Mouse (Mus musculus) heart, embryonic 11.5 days (tissue): ENCODE measurements around the gene Map3k9. TPM values are rescaled to one million over a fixed set of nuclear protein-coding genes. Genes with fewer than 3 reads are reported as not detected.
A peak's percentile ranks its signal among the peaks of the same experiment; 100 is the strongest.

Source experiments
- ATAC-seq: fragments of 200-750 bp; cut with Nextera tagmentation; replicated peaks from 2 replicates; pipeline ENCODE4 v1.8.0; 2017; ENCODE audit warnings: moderate library complexity; ENCODE audit not compliant: insufficient number of reproducible peaks, low FRiP score, low TSS enrichment
- H3K27ac ChIP-seq: fragments of 300-500 bp; sonication (generic); 2 replicates; pipeline ENCODE4 v1.5.1; 2014; ENCODE audit warnings: mild to moderate bottlenecking, low read depth, low read length
- H3K27me3 ChIP-seq: fragments of 300-500 bp; sonication (generic); 2 replicates; pipeline ENCODE4 v1.6.1; 2014; ENCODE audit warnings: mild to moderate bottlenecking, low read length, mixed read lengths; ENCODE audit not compliant: control insufficient read depth, insufficient read depth
- H3K36me3 ChIP-seq: fragments of 300-500 bp; sonication (generic); 2 replicates; pipeline ENCODE4 v1.6.1; 2014; ENCODE audit warnings: mild to moderate bottlenecking, low read length, moderate library complexity, mixed read lengths; ENCODE audit not compliant: control insufficient read depth, insufficient read depth
- H3K4me1 ChIP-seq: fragments of 300-500 bp; sonication (generic); 2 replicates; pipeline ENCODE4 v1.6.1; 2014; ENCODE audit warnings: low read length; ENCODE audit not compliant: control insufficient read depth, insufficient read depth
- H3K4me2 ChIP-seq: fragments of 300-500 bp; sonication (generic); 2 replicates; pipeline ENCODE4 v1.6.1; 2014; ENCODE audit warnings: mild to moderate bottlenecking, moderate library complexity
- H3K4me3 ChIP-seq: fragments of 300-500 bp; sonication (generic); 2 replicates; pipeline ENCODE4 v1.5.1; 2014; ENCODE audit warnings: low read depth, low read length
- H3K9ac ChIP-seq: fragments of 300-500 bp; sonication (generic); 2 replicates; pipeline ENCODE4 v1.6.1; 2014; ENCODE audit warnings: mild to moderate bottlenecking, low read depth, low read length, moderate library complexity
- H3K9me3 ChIP-seq: fragments of 300-500 bp; sonication (generic); replicated peaks from 2 replicates; pipeline ENCODE4 v1.6.1; 2016; ENCODE audit warnings: low read length; ENCODE audit not compliant: control insufficient read depth
- WGBS: fragments of 180-500 bp; shearing (Covaris S2); extraction: QIAGEN DNeasy Blood & Tissue Kit; methylation state at CpG from one replicate; pipeline ENCODE4 v1.1.7; 2014; ENCODE audit not compliant: insufficient replicate concordance; 5-methylcytosine and 5-hydroxymethylcytosine counted together
- polyA plus RNA-seq: library from polyadenylated mRNA; unstranded; fragments of >200 nt; fragmentation: Nextera tagmentation; extraction: Ambion mirVana; gene quantifications from 2 replicates; pipeline ENCODE4 v1.2.1, GENCODE M21; 2014

Gene Map3k9
- polyA plus RNA-seq, 1 experiment from 2014 or later: 0.52 TPM

DNA sequence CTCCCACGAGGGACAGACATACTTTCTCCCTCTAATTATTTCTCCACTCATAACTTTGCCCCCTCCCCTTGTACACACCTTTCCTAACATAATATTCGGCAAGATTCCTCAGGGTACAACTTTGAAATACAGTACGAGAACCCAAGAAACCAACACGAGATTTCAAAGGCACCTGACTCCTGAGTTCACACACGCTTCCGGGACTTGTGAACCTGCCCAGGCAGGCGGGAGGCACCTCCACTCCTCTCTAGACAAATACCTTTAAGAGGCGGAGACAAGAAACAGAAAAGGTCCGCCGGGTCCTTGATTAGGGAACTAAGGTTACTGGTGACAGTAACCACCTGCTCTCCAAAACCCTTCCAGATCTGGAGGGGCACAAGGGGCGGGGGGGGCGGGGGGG lies 1.1 kb downstream of the Map3k9 start:
- Histone ChIP-seq H3K4me2 (peak overlapping the region; percentile 97), H3K4me1 (peaks cover 3% of the 10 kb centered on the region; the same call in 1 of the 2 replicates), H3K27me3 (peaks cover 44% of the 10 kb centered on the region), H3K36me3 (no peaks in the 10 kb centered on the region), H3K9ac (no peak overlapping the region), H3K9me3 (no peaks in the 10 kb centered on the region), H3K4me3 (peak overlapping the region; percentile 65), H3K27ac (no peak overlapping the region)
- 14% methylated on average over 10 of the region's 12 CpGs for WGBS
- ATAC-seq: no peak

DNA sequence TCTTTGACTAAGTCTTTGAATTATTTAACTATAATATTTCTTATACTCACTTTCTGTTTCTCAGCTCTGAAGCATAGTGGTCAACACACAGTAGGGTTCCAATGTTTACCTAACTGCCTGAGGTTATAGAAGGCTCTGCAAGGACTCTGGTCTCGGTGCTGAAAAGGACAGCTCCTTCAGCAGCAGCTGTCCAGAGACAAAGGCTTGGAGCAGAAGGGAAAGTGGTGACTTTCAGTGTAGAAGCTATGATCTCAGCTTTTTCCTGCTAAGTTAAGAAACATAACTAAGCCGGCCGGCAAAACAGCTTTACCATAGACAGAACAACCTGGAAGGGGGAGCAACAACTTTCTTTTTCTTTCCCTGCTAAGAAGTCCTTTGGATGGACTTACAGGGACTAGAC lies 4.8 kb downstream of the Map3k9 start:
- H3K36me3 ChIP-seq: no peaks in the 10 kb centered on the region
- H3K4me2 ChIP-seq: no peak overlapping the region
- peaks cover 3% of the 10 kb centered on the region; the same call in 1 of the 2 replicates for H3K4me1 ChIP-seq
- WGBS: 30% methylated on average over 3 of the region's 3 CpGs
- ATAC-seq: no peak
- H3K9me3 ChIP-seq: no peaks in the 10 kb centered on the region
- no peak overlapping the region for H3K9ac ChIP-seq
- no peak overlapping the region for H3K4me3 ChIP-seq
- no peak overlapping the region for H3K27ac ChIP-seq
- peaks cover 28% of the 10 kb centered on the region for H3K27me3 ChIP-seq

DNA sequence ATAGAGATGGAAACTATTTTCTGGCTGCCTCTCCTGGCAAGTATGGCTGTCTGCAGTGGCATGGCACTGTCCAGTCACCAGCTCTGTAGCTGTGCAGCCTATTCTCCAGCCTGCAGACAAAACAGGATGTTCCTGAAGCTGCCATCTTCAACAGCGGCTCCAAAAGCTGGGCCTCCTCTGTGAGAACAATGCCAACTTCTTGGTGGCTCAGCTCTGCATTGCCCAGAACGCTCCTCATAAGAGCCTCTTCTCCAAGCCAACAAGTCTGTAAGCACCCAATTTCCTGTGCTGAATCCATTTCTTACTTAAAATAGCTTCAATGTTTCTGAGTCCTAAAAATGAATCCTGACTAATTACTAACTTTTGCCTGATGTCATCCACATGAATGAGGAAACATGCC lies 5.3 kb downstream of the Map3k9 start:
- no peak overlapping the region for H3K4me2 ChIP-seq
- H3K4me1 ChIP-seq: peaks cover 3% of the 10 kb centered on the region; the same call in 1 of the 2 replicates
- no peak for ATAC-seq
- WGBS: 83% methylated on average over 2 of the region's 2 CpGs
- no peaks in the 10 kb centered on the region for H3K9me3 ChIP-seq
- no peak overlapping the region for H3K9ac ChIP-seq
- no peaks in the 10 kb centered on the region for H3K36me3 ChIP-seq
- H3K4me3 ChIP-seq: no peak overlapping the region
- no peak overlapping the region for H3K27ac ChIP-seq
- peaks cover 26% of the 10 kb centered on the region for H3K27me3 ChIP-seq

DNA sequence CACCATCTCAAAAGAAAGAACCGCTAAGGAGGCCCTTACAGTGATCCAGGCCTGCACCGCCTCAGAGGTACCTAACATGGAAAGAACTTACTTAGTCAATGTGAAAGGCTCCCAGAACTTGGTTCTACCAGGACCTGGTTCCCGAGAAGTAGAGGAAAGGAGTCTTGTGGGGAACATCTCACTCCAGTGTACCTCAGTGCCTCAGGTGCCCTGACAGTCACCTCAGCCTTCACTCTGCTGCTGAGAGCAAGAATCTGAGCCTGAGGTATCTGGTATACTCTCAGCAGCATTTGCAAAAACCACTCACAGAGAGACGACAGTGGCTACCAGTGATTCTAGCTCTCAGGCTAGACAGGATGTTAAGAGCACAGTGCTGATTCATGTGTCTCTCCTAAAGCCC lies 6.8 kb downstream of the Map3k9 start:
- Histone ChIP-seq H3K36me3 (no peaks in the 10 kb centered on the region), H3K27ac (no peak overlapping the region), H3K4me2 (no peak overlapping the region), H3K4me1 (no peaks in the 10 kb centered on the region), H3K9ac (no peak overlapping the region), H3K9me3 (no peaks in the 10 kb centered on the region), H3K27me3 (peaks cover 14% of the 10 kb centered on the region), H3K4me3 (no peak overlapping the region)
- ATAC-seq: no peak
- WGBS: 76% methylated on average over 4 of the region's 4 CpGs

DNA sequence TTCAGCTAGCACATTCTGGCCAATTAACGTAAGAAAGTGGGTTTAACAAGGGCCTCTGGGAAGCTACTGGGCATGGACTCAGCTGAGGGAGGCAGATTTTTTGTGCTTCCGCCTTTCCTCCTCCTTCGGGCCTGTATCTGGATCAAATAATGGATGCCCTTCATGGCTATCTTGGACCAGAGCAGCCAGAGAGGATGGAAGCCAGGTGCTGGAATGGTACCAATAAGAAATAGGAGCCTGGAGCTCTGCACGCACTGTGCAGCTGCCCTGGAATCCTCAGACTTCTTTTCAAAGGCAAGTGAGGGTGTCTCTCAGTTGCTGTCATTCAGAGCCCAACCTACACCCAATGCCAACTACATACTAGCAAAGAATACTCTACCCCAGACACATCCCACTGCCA lies 11.5 kb downstream of the Map3k9 start:
- Histone ChIP-seq H3K4me1 (no peaks in the 10 kb centered on the region), H3K4me2 (no peak overlapping the region), H3K9ac (no peak overlapping the region), H3K36me3 (no peaks in the 10 kb centered on the region), H3K27me3 (no peaks in the 10 kb centered on the region), H3K9me3 (no peaks in the 10 kb centered on the region), H3K27ac (no peak overlapping the region), H3K4me3 (no peak overlapping the region)
- 89% methylated on average over 4 of the region's 4 CpGs for WGBS
- ATAC-seq: no peak

DNA sequence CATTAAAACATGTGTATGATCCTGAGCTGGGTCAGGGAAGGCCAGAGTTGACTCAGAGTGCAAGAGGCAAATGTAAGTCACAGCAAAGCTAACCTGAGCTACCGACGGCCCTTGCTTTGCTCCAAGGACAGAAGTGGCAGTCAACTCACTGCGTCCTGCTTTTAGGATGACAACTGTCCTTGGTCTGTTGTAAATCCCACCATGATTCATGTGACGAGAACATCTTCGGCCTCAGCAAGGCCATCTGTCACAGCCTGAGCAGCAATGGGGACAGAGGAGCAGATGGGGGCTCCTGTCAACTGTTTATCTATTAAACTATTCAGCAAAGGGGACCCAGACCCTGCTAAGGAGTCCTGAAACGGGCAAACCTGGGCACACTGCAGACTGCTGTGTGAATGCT lies 15.6 kb downstream of the Map3k9 start:
- 82% methylated on average over 6 of the region's 6 CpGs for WGBS
- Histone ChIP-seq H3K27ac (no peak overlapping the region), H3K9me3 (no peaks in the 10 kb centered on the region), H3K4me1 (no peaks in the 10 kb centered on the region), H3K27me3 (no peaks in the 10 kb centered on the region), H3K4me3 (no peak overlapping the region), H3K9ac (no peak overlapping the region), H3K36me3 (no peaks in the 10 kb centered on the region), H3K4me2 (no peak overlapping the region)
- no peak for ATAC-seq

DNA sequence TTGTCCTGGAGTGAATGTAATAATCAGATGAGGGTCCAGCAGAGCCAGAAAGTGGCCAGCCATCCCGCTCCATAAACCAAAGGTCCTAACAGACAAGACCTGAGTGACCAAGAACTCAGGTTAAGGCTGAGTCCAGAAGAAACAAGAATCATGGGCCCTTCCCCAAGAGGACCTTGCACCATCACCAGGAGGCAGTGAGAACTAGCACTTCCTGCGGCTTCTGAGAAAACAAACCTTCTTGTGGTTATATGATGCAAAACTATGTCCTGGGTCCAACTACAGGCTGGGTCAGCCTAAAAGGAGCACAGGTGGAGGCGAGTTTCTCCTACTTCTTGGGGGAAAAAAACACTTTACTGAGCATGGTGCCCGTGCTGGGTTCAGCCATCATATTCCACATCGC lies 16.6 kb downstream of the Map3k9 start:
- no peaks in the 10 kb centered on the region for H3K4me1 ChIP-seq
- no peak overlapping the region for H3K4me3 ChIP-seq
- no peak overlapping the region for H3K4me2 ChIP-seq
- H3K9me3 ChIP-seq: no peaks in the 10 kb centered on the region
- H3K9ac ChIP-seq: no peak overlapping the region
- H3K27ac ChIP-seq: no peak overlapping the region
- no peak for ATAC-seq
- 79% methylated on average over 5 of the region's 5 CpGs for WGBS
- H3K27me3 ChIP-seq: no peaks in the 10 kb centered on the region
- H3K36me3 ChIP-seq: no peaks in the 10 kb centered on the region

DNA sequence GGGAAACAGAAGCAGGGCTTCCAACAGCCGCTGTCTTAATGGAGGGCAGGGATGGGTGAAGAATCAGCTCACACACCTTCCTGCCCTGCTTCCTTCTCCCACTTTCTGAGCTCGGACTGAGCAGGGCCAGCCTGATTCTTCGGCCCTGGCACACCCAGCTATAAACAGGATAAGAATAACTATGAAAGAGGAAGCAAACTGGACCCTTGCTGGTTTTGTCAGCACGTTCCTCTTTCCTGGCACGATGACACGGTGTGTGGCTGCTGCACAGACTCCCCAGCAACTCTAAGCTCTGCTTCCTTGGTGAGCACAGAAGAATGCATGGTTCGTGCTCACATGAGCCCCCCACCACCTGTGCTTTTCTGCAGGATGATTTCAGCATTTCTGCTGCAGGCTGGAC lies 26.3 kb downstream of the Map3k9 start:
- no peak for ATAC-seq
- WGBS: 66% methylated on average over 7 of the region's 7 CpGs

DNA sequence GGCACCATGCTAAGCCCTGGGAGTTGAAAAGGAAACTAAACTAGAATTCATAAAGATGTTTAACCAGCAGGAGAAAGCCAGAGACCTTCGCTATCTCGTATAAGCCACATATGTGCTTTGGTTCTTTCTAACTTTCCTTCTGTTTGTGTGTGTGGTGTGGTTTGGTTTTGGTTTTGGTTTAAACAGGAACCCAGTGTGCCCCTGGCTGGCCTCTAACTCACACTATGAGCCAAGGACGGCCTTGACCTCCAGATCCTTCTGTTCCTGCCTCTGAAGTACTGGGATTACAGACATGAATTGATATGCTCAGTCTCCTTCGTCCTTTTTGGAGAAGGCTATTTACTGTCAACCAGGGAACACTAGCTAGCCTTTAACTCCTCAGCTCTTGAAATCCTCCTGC lies 29.9 kb downstream of the Map3k9 start:
- Histone ChIP-seq H3K9me3 (no peaks in the 10 kb centered on the region), H3K36me3 (no peaks in the 10 kb centered on the region), H3K4me1 (no peaks in the 10 kb centered on the region), H3K27me3 (no peaks in the 10 kb centered on the region), H3K27ac (no peak overlapping the region), H3K4me2 (no peak overlapping the region), H3K9ac (no peak overlapping the region), H3K4me3 (no peak overlapping the region)
- 70% methylated on average over 4 of the region's 4 CpGs for WGBS
- no peak for ATAC-seq

More for the DNA sequence above, 26.3 kb downstream of the Map3k9 start:
- no peak overlapping the region for H3K9ac ChIP-seq
- no peak overlapping the region for H3K27ac ChIP-seq
- H3K27me3 ChIP-seq: no peaks in the 10 kb centered on the region
- no peaks in the 10 kb centered on the region for H3K36me3 ChIP-seq
- H3K4me2 ChIP-seq: no peak overlapping the region
- no peaks in the 10 kb centered on the region for H3K4me1 ChIP-seq
- H3K4me3 ChIP-seq: no peak overlapping the region
- H3K9me3 ChIP-seq: no peaks in the 10 kb centered on the region
